12 mouse cellular contexts compared by ENCODE assay signal in genomic region chr2:153032973-153033372, GRCm38 (mm10). TPM values are rescaled to one million over a fixed set of nuclear protein-coding genes. Genes with fewer than 3 reads are reported as not detected.
A peak's percentile ranks its signal among the peaks of the same experiment; 100 is the strongest.
DNase-seq lines count a peak whose midpoint lies in the region; ATAC-seq and TF ChIP-seq lines count a peak whose summit lies in the region.
"Had no signal": no experiment of that assay in that cellular context is flagged by ENCODE, and none has a peak within 500 bp of the region (broad histone marks: within the 10 kb centered on the region; RNA-seq: fewer than 3 reads in every experiment).

No protein-coding gene starts in this region.

- H3K4me2 ChIP-seq in midbrain, embryonic 16.5 days (ENCODE audit: low read length), result peak overlapping the region; percentile 95

- WGBS in hindbrain, embryonic 10.5 days, result 14% methylated on average over 4 of the region's 4 CpGs
- WGBS in midbrain, embryonic 16.5 days, result 11% methylated on average over 4 of the region's 4 CpGs
- 21% methylated on average over 4 of the region's 4 CpGs for WGBS in lung, adult 2 months

- H3K27ac ChIP-seq in hindbrain, embryonic 10.5 days, result peak overlapping the region; percentile 74; the same call in 1 of the 2 replicates
- H3K27ac ChIP-seq in midbrain, embryonic 16.5 days (ENCODE audit: low read length), result no peak overlapping the region
- H3K27ac ChIP-seq: macrophage had no signal

- H3K4me3 ChIP-seq in hindbrain, embryonic 10.5 days, result peak overlapping the region; percentile 67
- H3K4me3 ChIP-seq in midbrain, embryonic 16.5 days (ENCODE audit: low read depth, low read length), result peak overlapping the region; percentile 61
- no peak overlapping the region for H3K4me3 ChIP-seq in lung, adult 2 months (replicated peaks; ENCODE audit: extremely low read depth, low read depth, low read length)

- no peak for TF ChIP-seq POLR2A in lung, adult 2 months (IDR thresholded peaks at IDR 0.05; ENCODE audit: borderline replicate concordance, extremely low read depth, low read depth, low read length)

- H3K4me1 ChIP-seq in hindbrain, embryonic 10.5 days (replicated peaks), result peaks cover 22% of the 10 kb centered on the region
- peaks cover 43% of the 10 kb centered on the region for H3K4me1 ChIP-seq in midbrain, embryonic 16.5 days (ENCODE audit: control insufficient read depth, insufficient read depth, low read length)
- H3K4me1 ChIP-seq in lung, adult 2 months (ENCODE audit: control insufficient read depth, insufficient read depth, low read length), result no peaks in the 10 kb centered on the region

- no peaks in the 10 kb centered on the region for H3K9me3 ChIP-seq in hindbrain, embryonic 10.5 days
- H3K9me3 ChIP-seq in midbrain, embryonic 16.5 days (replicated peaks; ENCODE audit: control insufficient read depth, low read length, poor library complexity, severe bottlenecking), result no peaks in the 10 kb centered on the region

- H3K27me3 ChIP-seq in hindbrain, embryonic 10.5 days (ENCODE audit: insufficient read depth, poor library complexity, severe bottlenecking), result peaks cover 56% of the 10 kb centered on the region
- no peaks in the 10 kb centered on the region for H3K27me3 ChIP-seq in midbrain, embryonic 16.5 days (ENCODE audit: control insufficient read depth, insufficient read depth, low read depth, low read length)

- peak overlapping the region; percentile 89 for H3K9ac ChIP-seq in midbrain, embryonic 16.5 days (ENCODE audit: low read depth, low read length)

- ATAC-seq in midbrain, embryonic 16.5 days, result no peak

- no peaks in the 10 kb centered on the region for H3K36me3 ChIP-seq in hindbrain, embryonic 10.5 days
- no peaks in the 10 kb centered on the region for H3K36me3 ChIP-seq in midbrain, embryonic 16.5 days (ENCODE audit: control insufficient read depth, insufficient read depth, low read length)

- DNase-seq in cerebellum, adult 9-11 months, result peak; percentile 68
- no peak for DNase-seq in cerebellum, adult 11 months
- DNase-seq in cerebellum, postnatal 10 days, result peak; percentile 73 to 80
- DNase-seq in hindbrain, embryonic 10.5 days (ENCODE audit: low spot score), result no peak
- DNase-seq in lung, adult 2 months, result no peak
- no peak for DNase-seq in spleen, postnatal 4 days (ENCODE audit: low spot score in 2 of 2)
- no peak for DNase-seq in adrenal gland, adult 8-10 months

- TF ChIP-seq CTCF in lung, adult 2 months (IDR thresholded peaks at IDR 0.05; ENCODE audit: insufficient read depth, low read length), result no peak

RNA-seq across cellular contexts. Expression of gene Xkr7, which starts 1.3 kb away (rescaled TPM):
- polyA plus RNA-seq in hindbrain, embryonic 10.5 days (2016; fragmentation: Nextera tagmentation; extraction: Ambion mirVana), result 0.73 and 1.1 TPM in 2 replicates
- 1.6 and 1.9 TPM in 2 replicates for polyA plus RNA-seq in midbrain, embryonic 16.5 days (2015; fragmentation: Nextera tagmentation; extraction: Ambion mirVana)
- polyA plus RNA-seq in lung, adult 2 months (2012; rRNA removed), result 0.03 TPM in 1 of 2 replicates, not detected in the other
- 1 to 10 TPM; 1.2 to 2.3 (median 1.7) TPM for total RNA-seq in adrenal gland, adult 8-10 months (2022)
- total RNA-seq: granulocyte monocyte progenitor cell, adult 5-6 weeks; liver, adult 2 months had no signal
- polyA plus RNA-seq: liver, adult 2 months; macrophage; Patski had no signal

RNA-seq across cellular contexts. Expression of gene Pdrg1, which starts 17.7 kb away (rescaled TPM):
- polyA plus RNA-seq in hindbrain, embryonic 10.5 days (2016; fragmentation: Nextera tagmentation; extraction: Ambion mirVana), result 110 and 120 TPM in 2 replicates
- polyA plus RNA-seq in midbrain, embryonic 16.5 days (2015; fragmentation: Nextera tagmentation; extraction: Ambion mirVana), result 236 and 259 TPM in 2 replicates
- polyA plus RNA-seq in lung, adult 2 months (2012; rRNA removed), result 39.9 and 61.9 TPM in 2 replicates
- total RNA-seq in adrenal gland, adult 8-10 months (2022), result 100 to 1,000 TPM; 207 to 252 (median 221) TPM

RNA-seq across cellular contexts. Expression of gene Ccm2l, which starts 32.8 kb away (rescaled TPM):
- 1.3 and 1.8 TPM in 2 replicates for polyA plus RNA-seq in hindbrain, embryonic 10.5 days (2016; fragmentation: Nextera tagmentation; extraction: Ambion mirVana)
- 1.0 and 1.2 TPM in 2 replicates for polyA plus RNA-seq in midbrain, embryonic 16.5 days (2015; fragmentation: Nextera tagmentation; extraction: Ambion mirVana)
- polyA plus RNA-seq in lung, adult 2 months (2012; rRNA removed), result 164 and 177 TPM in 2 replicates
- 10 to 100 TPM in 3 of 4 experiments, 1 to 10 TPM in 1; 9.0 to 19.5 (median 14.7) TPM for total RNA-seq in adrenal gland, adult 8-10 months (2022)
- polyA plus RNA-seq: macrophage, Patski had no signal

Comparison
In these comparisons a context has a peak if more than half of its experiments do, and no peak if none do; other contexts are left out.
1. DNase-seq: peak in cerebellum, adult 9-11 months (single experiment) and cerebellum, postnatal 10 days (2 of 2); none in cerebellum, adult 11 months (single experiment), hindbrain, embryonic 10.5 days (single experiment), lung, adult 2 months (single experiment), spleen, postnatal 4 days (0 of 2) and adrenal gland, adult 8-10 months (single experiment).
2. RNA of gene Ccm2l, which starts 32.8 kb away (polyA plus RNA-seq): 164 to 177 TPM in lung, adult 2 months; 1.3 to 1.8 TPM in hindbrain, embryonic 10.5 days and 1.0 to 1.2 TPM in midbrain, embryonic 16.5 days; every median in the first group is over 10 times any median in the second.